Mouse (Mus musculus) limb, embryonic 14.5 days (tissue): ENCODE data around the gene Rpl7l1. TPM values are rescaled to one million over a fixed set of nuclear protein-coding genes. Genes with fewer than 3 reads are reported as not detected.

ENCODE experiments used
- ATAC-seq: fragments of 200-750 bp; cut with Nextera tagmentation; 2 replicates; pipeline ENCODE4 v1.8.0; 2017; ENCODE audit warnings: low read depth, moderate number of reproducible peaks, moderate TSS enrichment; ENCODE audit not compliant: low FRiP score
- DNase-seq: peaks from one replicate; pipeline ENCODE4 v3.0.0-alpha.2; 2015; ENCODE audit warnings: low spot score
- H3K27ac ChIP-seq: fragments of 300-500 bp; sonication (generic); replicated peaks from 2 replicates; pipeline ENCODE4 v1.5.1; 2014; ENCODE audit warnings: low read depth, mild to moderate bottlenecking, low read length, moderate library complexity, mixed read lengths
- H3K27me3 ChIP-seq: fragments of 300-500 bp; sonication (generic); 2 replicates; pipeline ENCODE4 v1.6.1; 2014; ENCODE audit warnings: low read length, mixed read lengths; ENCODE audit not compliant: control insufficient read depth, insufficient read depth
- H3K36me3 ChIP-seq: fragments of 300-500 bp; sonication (generic); 2 replicates; pipeline ENCODE4 v1.6.1; 2014; ENCODE audit warnings: mild to moderate bottlenecking, low read length, moderate library complexity, mixed read lengths; ENCODE audit not compliant: control insufficient read depth, insufficient read depth
- H3K4me1 ChIP-seq: fragments of 300-500 bp; sonication (generic); 2 replicates; pipeline ENCODE4 v1.6.1; 2014; ENCODE audit warnings: antibody characterized with exemption, low read length, mixed read lengths; ENCODE audit not compliant: control insufficient read depth, insufficient read depth
- H3K4me2 ChIP-seq: fragments of 300-500 bp; sonication (generic); replicated peaks from 2 replicates; pipeline ENCODE4 v1.6.1; 2014; ENCODE audit warnings: low read depth, mild to moderate bottlenecking, low read length, moderate library complexity; ENCODE audit not compliant: severe bottlenecking
- H3K4me3 ChIP-seq: fragments of 300-500 bp; sonication (generic); replicated peaks from 2 replicates; pipeline ENCODE4 v1.5.1; 2014; ENCODE audit warnings: low read length
- H3K9ac ChIP-seq: fragments of 300-500 bp; sonication (generic); 2 replicates; pipeline ENCODE4 v1.6.1; 2014; ENCODE audit warnings: mild to moderate bottlenecking, low read depth, low read length, moderate library complexity; ENCODE audit not compliant: severe bottlenecking
- H3K9me3 ChIP-seq: fragments of 300-500 bp; sonication (generic); 2 replicates; pipeline ENCODE4 v1.6.1; 2016; ENCODE audit warnings: low read length; ENCODE audit not compliant: control insufficient read depth
- POLR2A ChIP-seq: fragments of 200-500 bp; IDR thresholded peaks from 2 replicates; pipeline ENCODE4 v1.8.0; 2012; ENCODE audit warnings: inconsistent platforms, mild to moderate bottlenecking, moderate library complexity, borderline replicate concordance; ENCODE audit not compliant: insufficient read depth, insufficient read length; ENCODE audit errors: extremely low read depth
- WGBS: fragments of 180-500 bp; shearing (Covaris S2); extraction: QIAGEN DNeasy Blood & Tissue Kit; methylation state at CpG from one replicate; pipeline ENCODE4 v1.1.7; 2014; 5-methylcytosine and 5-hydroxymethylcytosine counted together
- polyA plus RNA-seq, 2 experiments: library from polyadenylated mRNA; depleted of rRNA in 1 of 2; stranded (reverse) in 1 of 2; unstranded in 1 of 2; fragments of >200 nt; fragmentation: Nextera tagmentation in 1 of 2; extraction: Ambion mirVana in 1 of 2; gene quantifications; 2 replicates each; pipeline versions ENCODE4 v1.2.1 to v1.2.3; 2012 to 2014

Rpl7l1 gene
- polyA plus RNA-seq (2012; rRNA removed), result 69.8 and 101 TPM in 2 replicates
- polyA plus RNA-seq (2014; fragmentation: Nextera tagmentation; extraction: Ambion mirVana), result 126 and 131 TPM in 2 replicates

- Histone ChIP-seq H3K27ac (peak within 1 kb of the TSS; percentile 92), H3K36me3 (peaks cover 32% of the 10 kb centered on the region), H3K9ac (peak within 1 kb of the TSS; percentile 74), H3K4me3 (peak within 1 kb of the TSS; percentile 71), H3K4me1 (peaks cover 5% of the 10 kb centered on the region; the same call in 1 of the 2 replicates), H3K9me3 (no peaks in the 10 kb centered on the region), H3K27me3 (no peaks in the 10 kb centered on the region), H3K4me2 (peak within 1 kb of the TSS; percentile 56)
- DNase-seq, result peak; percentile 97
- peak; percentile 91; the same call in 1 of the 2 replicates for TF ChIP-seq POLR2A
- peak; percentile 95 for ATAC-seq
- 1% methylated on average over 44 of the region's 44 CpGs for WGBS
These were observed at the start of gene Rpl7l1 for GRCm38 (mm10) chr17:46782341-46783221. Gene Rpl7l1 (minus strand): TSS chr17:46782672.

DNA sequence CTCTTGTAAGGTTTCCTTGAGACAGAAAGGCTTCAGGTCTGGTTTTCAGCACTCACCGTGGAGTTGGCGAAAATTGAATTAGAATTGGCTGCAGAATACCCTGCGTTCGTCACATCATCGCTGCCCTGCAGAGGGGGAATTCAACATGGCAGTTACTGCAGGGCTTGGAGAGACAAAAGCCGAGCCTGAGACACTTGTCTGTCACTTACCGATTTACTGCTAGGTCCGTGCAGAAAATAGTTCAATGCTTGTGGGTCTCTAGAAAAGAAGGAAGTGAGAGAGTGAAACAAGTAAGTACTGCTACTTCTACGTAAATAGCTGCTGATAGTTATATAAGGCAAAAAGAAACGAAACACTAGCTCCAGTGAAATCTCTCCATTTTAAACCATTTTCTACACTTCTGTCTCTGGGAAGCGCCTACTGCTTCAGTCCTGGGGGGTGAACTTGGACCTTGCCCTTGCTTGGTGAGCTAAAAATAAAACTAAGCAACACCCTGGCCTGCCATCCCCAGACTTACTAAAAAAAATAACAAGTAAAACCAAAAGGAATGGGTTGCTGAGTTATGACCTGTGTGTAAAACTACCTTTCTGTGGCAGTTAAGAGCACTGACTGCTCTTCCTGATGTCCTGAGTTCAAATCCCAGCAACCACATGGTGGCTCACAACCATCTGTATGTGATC, 47.5 kb upstream of the Rpl7l1 start:
- DNase-seq (no peak), ATAC-seq (no peak)
- no peaks in the 10 kb centered on the region for H3K27me3 ChIP-seq
- H3K36me3 ChIP-seq, result peaks cover 42% of the 10 kb centered on the region
- H3K27ac ChIP-seq, result no peak overlapping the region
- H3K4me2 ChIP-seq, result no peak overlapping the region
- no peak for TF ChIP-seq POLR2A
- H3K4me1 ChIP-seq, result peaks cover 6% of the 10 kb centered on the region; the same call in 1 of the 2 replicates
- 88% methylated on average over 11 of the region's 11 CpGs for WGBS
- H3K9me3 ChIP-seq, result no peaks in the 10 kb centered on the region
- H3K4me3 ChIP-seq, result no peak overlapping the region
- no peak overlapping the region for H3K9ac ChIP-seq

GRCm38 (mm10) chr17:46828935-46829334, 46.5 kb upstream of the Rpl7l1 start:
- DNase-seq, result no peak
- no peak for ATAC-seq
- peaks cover 6% of the 10 kb centered on the region; the same call in 1 of the 2 replicates for H3K4me1 ChIP-seq
- no peaks in the 10 kb centered on the region for H3K9me3 ChIP-seq
- H3K4me2 ChIP-seq, result no peak overlapping the region
- TF ChIP-seq POLR2A, result no peak
- no peaks in the 10 kb centered on the region for H3K27me3 ChIP-seq
- no peak overlapping the region for H3K4me3 ChIP-seq
- H3K36me3 ChIP-seq, result peaks cover 52% of the 10 kb centered on the region
- WGBS, result 88% methylated on average over 3 of the region's 3 CpGs
- H3K9ac ChIP-seq, result no peak overlapping the region
- no peak overlapping the region for H3K27ac ChIP-seq

GRCm38 (mm10) chr17:46823091-46823490, 40.6 kb upstream of the Rpl7l1 start:
- Histone ChIP-seq H3K27ac (no peak overlapping the region), H3K4me3 (no peak overlapping the region), H3K36me3 (peaks cover 80% of the 10 kb centered on the region), H3K27me3 (no peaks in the 10 kb centered on the region), H3K9me3 (no peaks in the 10 kb centered on the region), H3K9ac (no peak overlapping the region), H3K4me1 (no peaks in the 10 kb centered on the region), H3K4me2 (no peak overlapping the region)
- WGBS, result 98% methylated on average over 8 of the region's 8 CpGs
- ATAC-seq (no peak), DNase-seq (no peak)
- TF ChIP-seq POLR2A, result no peak

DNA sequence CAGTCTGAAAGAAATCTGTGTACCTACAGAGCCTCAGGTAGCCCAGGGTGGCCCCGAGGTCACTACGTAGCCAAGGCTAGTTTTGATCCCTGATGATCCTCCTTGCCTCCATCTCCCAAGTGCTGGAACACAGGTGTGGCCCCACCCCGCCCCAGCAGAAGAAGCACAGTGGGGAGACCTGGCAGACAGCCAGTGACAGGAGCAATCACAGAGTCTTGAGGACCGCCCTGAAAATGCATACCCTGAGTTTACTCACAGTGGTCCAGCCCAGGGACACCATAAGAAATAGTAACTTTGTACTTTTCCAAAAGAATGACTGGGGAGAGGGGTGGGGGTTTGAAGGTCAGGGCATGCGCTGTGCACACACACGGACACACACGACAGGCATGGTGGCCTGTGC, 38.2 kb upstream of the Rpl7l1 start:
- no peaks in the 10 kb centered on the region for H3K27me3 ChIP-seq
- H3K9ac ChIP-seq, result no peak overlapping the region
- H3K36me3 ChIP-seq, result peaks cover 68% of the 10 kb centered on the region
- no peak overlapping the region for H3K4me3 ChIP-seq
- WGBS, result 98% methylated on average over 7 of the region's 7 CpGs
- no peaks in the 10 kb centered on the region for H3K4me1 ChIP-seq
- H3K9me3 ChIP-seq, result no peaks in the 10 kb centered on the region
- ATAC-seq (no peak), DNase-seq (no peak)
- TF ChIP-seq POLR2A, result no peak
- no peak overlapping the region for H3K27ac ChIP-seq
- no peak overlapping the region for H3K4me2 ChIP-seq
